Mouse (Mus musculus): ENCODE results near the gene Tcf7l2.

Gene Tcf7l2

DNA sequence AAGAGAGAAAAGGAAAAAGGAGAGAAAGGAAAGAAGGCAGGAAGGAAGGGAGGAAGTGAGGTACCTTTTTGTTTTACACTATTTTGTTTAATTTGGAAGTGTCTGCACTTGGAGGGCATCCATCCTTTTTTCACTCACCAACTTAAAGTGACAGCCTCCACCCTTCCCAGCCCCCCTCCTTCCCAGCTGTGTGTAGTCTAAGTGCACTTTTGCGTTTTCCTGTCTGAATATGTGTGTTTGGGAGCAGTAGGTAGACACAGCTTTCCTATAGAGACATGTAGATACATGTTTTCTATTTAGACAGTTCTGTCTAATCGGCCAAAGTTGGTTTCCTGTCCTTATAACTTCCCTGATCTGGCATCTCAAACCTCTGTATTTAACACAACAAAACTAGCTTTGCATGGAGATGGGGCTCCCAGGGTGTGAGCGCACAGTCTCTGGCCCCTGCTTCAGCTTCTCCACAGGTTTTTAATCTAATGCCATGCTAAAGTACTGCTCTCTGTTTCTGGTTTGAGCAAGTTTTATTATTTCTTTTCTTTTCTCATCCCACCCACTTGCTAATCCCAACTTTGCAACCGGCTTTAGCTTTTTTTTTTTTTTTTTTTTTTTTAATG is 154.3 kb downstream of the Tcf7l2 start:
- no peak for DNase-seq (ENCODE audit: extremely low read depth, low read depth)

DNA sequence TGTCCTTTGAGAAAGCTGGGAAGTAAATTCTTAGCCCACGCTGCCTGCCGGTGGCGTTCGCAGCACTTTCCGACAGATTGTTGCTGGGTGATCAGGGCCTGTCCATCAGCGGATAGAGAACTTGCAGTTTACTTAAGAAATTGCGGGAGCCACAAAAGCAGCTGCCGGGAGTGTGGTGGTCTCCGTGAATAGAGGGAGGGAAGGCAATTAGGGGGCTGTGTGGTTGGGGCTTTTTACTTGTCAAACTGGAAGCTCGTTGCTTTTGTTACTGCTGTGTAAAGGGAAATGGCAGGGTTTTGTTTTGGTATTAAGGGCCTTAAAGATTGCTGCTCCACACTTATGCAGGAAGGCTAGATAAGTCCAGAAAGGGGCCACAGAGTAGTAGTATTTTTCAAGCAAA is 155.0 kb downstream of the Tcf7l2 start:
- no peak for DNase-seq (ENCODE audit: extremely low read depth, low read depth)

DNA sequence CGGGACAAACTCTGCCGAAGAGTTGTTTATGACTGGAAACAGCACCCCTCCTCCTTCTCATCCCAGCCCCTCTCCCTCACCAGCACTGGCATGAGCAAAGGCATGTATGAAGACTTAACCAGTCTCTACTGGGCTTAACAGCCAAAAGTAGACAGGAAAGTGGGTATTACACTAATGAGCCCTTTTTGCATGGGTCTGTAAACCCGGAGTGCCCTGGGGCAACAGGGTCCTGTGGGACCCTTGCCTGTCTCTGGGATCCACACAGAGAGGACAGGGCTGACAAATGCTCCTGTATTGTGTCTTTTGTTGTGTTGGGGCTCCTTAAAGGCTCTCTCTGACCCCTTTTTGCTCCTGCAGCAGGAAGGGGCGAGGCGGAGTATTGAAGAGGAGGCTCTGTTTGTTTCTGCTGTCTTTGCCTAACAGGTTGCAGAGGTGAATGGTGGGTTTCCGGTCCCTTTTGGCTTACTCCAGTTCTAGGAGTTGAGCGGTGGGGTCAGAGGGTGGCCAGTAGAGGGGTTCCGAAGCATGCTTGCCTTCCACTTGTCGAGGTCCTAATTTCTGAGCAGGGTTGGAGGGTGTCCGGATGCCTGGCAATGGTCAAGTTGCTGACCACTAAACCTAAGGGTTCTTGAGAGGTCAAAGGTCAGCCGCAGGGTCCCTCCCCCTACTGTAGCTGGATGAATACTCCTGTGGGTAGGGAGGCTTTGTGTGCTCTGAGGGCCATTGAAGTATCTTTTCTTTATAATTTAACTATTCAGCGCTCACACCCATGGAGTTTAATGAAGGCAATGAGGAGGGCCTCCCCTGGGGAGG is 161.2 kb downstream of the Tcf7l2 start:
- no peak for DNase-seq (ENCODE audit: extremely low read depth, low read depth)

DNA sequence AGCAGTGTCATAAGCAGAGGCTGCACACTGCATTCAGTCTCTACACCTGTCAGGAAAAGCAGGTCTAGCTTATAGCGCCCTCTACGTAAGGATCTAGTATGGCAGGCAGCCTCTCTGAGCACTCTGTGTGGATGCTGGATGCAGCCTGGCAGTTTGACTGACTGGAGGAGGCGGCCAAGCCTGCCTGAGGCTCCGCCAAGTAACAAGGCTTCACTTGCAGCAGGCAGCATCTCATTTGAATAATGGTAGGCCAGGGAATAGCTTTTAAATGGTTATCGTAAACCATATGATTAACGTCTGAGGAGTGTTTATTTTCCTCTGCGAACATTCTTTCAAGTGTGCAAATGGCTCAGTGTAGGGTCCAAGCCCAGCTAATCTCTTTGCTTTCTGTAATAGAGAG is 167.4 kb downstream of the Tcf7l2 start:
- DNase-seq (ENCODE audit: extremely low read depth, low read depth), result no peak

DNA sequence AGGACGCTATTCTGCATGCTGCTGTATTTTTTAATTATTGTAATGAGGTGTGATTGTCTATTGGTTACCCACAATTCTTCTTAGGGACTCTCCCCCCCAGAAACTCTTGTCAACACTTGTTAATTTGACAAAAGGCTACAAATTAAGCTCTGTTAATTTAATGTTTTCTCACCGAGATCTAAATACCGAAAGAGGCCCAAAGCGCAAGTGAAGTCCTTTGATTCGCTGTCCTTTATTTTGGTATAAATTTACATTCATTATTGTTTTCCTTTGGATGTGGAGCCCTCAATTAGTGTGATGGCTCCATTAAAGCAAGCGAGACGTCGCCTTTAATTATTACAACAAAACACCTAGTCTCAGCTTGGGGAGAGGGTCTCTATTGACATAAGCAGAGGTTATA is 170.3 kb downstream of the Tcf7l2 start:
- DNase-seq (ENCODE audit: extremely low read depth, low read depth), result no peak

DNA sequence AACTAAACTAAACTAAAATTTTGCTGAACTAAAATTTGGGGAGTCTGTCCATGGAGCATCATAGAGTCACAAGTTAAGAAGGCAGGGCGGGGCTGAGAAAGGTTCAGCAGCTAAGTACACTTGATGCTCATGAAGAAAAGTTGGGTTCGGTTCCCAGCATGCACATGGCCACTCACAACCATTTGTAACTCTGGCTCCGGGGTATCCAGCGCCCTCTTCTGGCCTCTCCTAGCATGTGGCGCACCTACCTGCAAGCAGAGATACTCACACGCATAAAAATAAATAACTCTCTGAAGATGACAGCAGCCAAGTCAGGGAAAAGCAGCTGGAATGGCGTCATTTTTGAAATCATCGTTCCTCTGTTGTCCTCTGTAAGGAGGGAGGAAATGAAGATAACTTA is 171.2 kb downstream of the Tcf7l2 start:
- DNase-seq (ENCODE audit: extremely low read depth, low read depth), result no peak

DNA sequence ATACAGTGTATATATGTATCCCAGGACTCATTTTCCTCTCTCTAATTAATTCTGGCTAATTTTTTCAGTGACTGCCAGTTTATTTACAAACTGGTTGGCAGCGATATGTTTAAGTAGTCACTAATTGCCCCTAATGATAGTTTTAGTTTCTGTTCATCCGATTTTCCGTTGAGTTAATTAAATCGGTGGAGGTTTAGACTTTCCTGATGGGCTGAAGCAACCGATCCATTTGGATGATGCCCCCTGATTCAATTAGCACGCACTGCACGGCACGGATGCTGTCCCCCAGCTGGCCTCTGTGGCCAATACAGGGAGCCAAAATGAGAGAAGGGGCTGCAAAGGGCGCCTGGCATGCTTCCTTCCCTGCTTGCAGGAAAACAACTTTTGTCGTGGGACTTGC is 172.0 kb downstream of the Tcf7l2 start:
- DNase-seq (ENCODE audit: extremely low read depth, low read depth), result no peak

DNA sequence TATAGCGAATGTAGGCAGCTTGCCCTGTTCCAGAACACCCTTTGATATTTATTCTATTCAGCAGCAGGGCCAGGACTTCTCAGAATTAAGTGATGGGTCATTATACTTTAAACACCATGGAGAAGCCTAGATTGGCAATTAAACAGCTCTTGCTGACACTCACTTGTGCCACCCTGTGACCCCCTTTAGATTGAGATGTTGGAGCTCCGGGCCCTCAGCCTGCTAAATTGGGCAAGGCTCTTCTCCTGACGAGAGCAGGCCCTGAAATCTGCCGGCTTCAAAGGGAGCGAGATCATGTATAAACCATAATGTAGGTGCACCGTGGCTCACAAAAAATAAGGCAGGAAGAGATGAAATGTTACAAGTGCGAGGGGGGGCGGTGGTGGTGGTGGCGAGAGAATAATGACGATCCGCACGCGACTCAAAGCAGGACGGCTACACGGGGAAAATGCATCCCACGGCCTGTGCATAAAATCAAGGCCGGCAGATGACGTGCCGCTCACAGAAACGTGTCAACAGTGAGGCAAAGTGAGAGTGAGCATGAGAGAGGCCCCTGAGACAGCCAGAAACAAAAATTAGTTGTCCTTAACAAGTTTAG is 173.1 kb downstream of the Tcf7l2 start:
- no peak for DNase-seq (ENCODE audit: extremely low read depth, low read depth)

DNA sequence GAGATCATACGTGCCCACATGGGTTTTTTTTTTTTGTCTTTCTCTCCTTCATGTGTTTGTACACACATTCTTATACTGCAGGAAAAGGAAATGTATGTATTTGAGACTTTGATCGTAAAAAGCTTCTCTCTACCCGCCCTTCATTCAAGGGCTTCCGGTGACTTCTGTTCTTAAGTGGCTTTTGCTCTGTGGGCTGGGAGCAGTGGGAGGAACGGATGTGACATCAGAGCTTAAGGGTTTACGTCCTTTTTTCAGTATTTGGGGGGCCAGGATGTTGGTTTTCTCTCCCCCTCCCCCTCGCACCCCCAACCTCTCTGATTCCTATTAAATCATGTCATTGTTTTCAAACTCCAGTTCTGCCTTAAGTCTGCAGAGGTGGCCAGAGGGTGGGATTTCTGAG is 173.9 kb downstream of the Tcf7l2 start:
- DNase-seq (ENCODE audit: extremely low read depth, low read depth), result no peak

DNA sequence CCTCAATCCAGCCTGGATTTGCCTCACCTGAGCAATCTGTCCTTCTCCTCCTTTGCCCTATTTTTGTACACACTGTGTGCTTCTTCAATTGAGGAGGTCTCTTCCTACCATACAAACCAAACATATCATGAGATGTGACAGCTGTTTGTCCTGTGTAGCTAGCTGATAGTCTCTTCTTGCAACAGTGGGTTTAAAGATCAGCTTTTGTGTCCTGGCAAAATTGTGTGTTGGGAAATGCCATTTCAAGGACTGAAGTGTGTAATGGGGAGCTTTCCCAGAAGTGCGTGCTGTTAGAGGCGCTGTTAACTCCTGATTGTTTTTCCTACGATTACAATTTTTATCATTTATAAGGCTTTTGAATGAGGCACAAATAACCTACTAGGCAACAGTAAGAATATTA is 174.6 kb downstream of the Tcf7l2 start:
- no peak for DNase-seq (ENCODE audit: extremely low read depth, low read depth)

DNA sequence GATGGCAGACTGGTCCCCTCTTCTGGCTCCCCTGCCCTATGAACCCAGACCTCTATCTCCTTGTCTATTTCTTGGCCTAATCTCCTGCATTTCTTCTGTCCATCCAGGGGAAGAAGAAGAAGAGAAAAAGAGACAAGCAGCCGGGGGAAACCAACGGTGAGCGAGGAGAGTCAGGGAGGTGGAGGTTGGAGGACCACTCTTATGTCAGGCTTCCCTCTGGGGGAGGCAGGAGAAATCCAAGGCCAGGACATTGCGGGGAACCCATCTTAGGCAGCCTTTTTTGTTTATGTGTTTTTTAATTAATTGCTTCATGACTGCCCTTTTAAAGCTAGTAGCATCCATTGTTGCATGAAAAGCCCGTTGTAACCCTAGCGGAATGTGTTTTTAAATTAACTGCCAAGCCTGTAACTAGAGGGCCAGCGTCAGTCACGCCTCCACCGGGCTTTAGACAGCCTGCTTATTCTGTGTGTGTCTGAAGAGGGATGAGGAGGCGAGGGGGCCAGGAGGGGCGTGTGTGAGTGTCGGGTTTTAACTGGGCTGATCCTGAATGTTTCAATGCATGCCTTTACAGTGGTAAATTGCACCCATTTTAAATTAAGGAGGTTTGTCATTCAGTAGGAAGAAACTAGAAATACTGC is 182.3 kb downstream of the Tcf7l2 start:
- DNase-seq (ENCODE audit: extremely low read depth, low read depth), result no peak

DNA sequence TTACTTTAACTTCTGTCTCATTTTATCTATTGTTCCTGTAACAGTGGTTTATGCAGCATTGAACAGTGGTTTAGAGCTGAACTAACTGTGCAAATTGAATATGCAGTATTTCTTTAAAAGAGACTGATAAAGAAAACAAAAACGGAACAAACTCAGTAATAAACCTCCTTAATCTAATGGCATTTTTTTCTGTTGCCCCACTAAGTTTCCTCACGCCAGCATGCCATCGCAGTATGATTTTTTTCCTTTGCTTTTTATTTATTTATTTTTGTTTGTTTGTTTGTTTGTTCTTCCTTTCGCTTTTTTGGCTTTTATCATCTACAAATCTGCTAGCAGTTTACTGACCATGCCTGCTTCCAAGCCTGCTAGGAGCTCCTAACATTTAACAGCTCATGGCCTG is 183.2 kb downstream of the Tcf7l2 start:
- DNase-seq (ENCODE audit: extremely low read depth, low read depth), result peak; percentile 55

DNA sequence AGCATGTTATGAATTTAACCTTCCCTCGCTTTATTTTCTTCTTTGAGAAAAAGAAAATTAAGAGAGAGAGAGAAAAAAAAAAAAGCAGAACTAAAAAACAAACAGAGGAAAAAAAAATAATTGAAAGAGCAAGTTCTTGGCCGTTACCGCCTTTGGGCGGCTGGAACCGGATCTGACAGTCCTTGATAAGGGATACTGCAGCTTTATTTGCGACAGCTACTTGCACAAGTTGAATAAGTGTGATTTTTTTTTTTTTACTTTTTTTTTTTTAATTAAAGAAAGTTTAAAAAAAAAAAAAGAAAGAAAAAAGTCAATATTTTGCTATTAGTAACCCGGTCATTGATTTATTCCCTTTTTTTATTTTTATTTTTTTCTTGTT is 183.8 kb downstream of the Tcf7l2 start:
- peak; percentile 96 for DNase-seq (ENCODE audit: extremely low read depth, low read depth)

DNA sequence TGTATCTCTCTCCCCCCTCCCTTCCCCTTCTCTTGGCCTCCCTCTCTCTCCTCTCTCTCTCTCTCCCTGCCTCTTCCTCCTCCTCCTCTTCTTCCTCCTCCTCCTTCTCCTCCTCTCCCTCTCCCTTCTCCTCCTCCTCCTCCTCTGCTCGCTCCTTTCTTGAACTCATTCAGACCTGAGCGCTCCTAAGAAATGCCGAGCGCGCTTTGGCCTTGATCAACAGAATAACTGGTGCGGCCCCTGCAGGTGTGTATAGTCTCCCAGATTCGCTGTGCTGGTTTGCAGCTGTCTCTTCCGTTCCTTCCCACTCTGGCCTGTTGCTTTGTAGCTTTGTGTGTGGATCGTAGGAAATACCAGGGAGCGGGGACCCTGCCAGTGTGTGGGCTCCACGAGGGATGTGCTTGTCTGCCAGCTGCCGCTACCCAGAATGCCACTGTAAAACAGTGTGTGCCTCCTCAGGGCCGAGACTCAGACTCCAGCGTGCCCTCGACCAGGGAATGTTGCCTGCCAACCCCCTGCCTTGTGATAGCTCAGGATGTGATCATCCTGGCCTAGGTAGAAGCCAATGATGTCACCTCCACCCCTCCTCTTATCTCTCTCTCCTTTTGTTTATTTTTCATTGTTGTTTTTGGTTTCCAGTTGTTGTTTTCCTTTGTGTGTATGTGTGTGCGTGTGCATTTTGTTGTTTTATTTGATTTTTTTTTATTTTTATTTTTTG is 184.3 kb downstream of the Tcf7l2 start:
- DNase-seq (ENCODE audit: extremely low read depth, low read depth), result peak; percentile 64

DNA sequence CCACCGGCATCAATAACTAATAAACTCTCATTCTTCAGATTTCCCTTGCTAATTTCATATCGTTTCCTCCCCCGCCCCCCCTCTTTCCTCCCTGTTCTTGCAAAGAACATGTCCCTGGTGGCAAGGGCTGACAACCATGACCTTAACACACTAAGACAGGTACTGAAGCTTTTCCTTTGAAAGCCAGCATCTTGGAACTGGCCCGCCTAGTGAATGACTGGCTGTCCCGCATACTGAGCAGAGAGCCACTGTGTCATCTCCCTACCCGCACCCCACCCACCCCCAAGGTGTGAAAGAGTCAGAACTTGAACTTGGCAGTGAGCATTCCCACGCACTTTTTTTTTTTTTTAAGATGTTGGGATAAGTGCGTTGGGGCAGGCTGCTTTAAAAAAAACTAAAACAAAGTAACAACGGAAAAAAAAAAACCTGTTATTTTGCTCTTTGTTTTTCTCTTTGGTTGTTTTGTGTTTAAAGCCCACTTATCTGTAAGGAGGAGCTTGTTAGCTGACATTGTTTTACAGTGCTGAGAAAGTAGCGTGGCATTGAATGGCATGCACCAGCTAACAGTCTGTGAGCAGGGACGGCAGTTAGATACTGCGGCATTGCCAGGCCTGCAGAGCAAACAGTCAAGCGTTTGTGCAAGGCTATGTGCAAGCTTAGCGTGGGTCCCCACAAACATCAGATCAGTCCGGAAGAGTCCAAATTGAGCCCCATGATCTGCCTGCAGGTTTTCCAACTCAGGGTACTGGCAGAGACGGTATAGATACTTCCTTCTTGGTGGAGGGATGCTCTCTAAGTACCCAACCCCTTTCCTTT is 185.4 kb downstream of the Tcf7l2 start:
- DNase-seq (ENCODE audit: extremely low read depth, low read depth), result peak; percentile 34

DNA sequence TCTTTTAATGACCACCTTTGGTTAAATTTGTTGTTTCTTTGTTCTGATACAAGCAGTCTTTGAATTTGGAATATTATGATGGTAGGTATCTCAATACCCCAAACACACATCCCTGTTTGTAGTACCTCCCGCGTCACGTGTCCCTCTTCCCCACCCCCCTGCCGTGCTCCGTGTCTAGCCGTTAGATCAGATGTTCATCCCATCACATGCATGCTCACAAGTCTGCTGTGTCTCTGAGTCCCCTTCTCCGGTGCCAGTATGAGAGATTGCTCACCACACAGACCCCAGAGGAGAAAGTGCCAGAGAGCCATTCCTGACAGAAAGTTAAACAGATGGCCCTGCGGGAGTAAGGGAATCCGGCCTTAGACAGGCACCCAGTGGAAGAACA is 186.0 kb downstream of the Tcf7l2 start:
- DNase-seq (ENCODE audit: extremely low read depth, low read depth), result peak; percentile 45

DNA sequence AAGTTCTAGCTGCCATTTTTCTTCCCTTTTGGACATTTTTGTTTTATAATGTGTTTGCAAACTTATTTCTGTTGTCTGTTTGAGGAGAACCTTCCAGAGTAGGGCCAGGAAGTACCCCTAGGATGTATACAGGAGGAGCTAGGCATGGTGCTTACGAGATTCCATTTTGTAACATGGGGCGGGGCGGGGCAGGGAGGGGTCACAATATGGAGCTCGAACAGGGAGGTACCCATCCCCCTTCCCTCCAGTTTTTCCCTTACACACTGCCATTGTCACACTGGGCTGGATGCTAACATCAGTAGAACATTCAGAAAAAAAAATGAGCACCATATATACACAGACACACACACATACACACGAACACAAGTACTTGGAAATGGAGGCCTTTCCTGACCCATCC is 187.1 kb downstream of the Tcf7l2 start:
- no peak for DNase-seq (ENCODE audit: extremely low read depth, low read depth)

DNA sequence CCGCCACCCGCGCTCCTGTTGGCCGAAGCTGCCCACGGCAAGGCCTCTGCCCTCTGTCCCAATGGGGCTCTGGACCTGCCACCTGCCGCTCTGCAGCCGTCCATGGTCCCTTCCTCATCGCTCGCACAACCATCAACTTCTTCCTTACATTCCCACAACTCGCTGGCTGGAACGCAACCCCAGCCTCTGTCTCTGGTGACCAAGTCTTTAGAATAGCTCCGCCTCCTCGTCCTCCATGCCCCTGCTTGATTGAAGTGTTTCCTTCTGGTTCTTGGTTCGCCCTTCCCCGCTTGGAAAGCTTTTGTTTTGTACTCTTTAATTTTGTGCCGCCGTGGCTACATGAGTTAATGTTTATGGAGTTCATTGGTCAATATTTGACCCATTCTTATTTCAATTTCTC is 190.0 kb downstream of the Tcf7l2 start:
- no peak for DNase-seq (ENCODE audit: extremely low read depth, low read depth)

DNA sequence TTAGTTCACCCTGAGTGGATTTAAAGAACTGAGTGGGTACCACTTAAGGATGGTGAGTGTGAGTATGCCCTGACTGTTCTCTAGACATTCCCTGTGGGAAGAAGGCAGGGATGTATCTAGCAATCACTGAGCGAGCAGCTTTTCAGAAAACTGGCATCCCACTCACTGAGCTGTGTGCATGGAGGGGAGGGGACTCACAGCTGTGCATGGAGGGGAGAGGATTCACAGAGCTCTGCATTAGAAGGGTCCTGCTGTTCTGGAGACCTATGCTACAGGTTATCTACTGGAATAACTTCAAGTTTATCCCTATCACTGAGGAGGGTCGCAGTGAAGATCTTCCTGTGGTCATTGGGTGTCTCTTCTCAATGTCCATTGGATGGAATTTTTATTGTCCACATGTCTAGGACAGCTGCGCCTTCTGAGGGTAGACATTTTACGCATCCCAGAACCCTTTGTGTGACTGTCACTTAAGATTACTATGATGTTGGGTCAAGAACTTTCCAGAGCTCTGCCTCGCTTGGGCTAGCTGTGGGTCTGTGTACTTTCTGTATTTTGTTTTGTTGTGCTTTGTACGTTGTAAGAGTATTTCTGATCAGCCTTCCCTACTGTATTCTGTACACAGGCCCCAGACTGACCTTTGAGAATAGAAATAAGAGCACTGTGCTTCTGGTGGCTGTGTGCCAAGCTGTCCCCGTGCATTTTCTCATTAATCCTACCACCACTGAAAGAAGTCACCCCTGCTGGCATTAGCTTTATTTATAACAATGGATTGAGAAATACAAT is 192.5 kb downstream of the Tcf7l2 start:
- DNase-seq (ENCODE audit: extremely low read depth, low read depth), result no peak

DNA sequence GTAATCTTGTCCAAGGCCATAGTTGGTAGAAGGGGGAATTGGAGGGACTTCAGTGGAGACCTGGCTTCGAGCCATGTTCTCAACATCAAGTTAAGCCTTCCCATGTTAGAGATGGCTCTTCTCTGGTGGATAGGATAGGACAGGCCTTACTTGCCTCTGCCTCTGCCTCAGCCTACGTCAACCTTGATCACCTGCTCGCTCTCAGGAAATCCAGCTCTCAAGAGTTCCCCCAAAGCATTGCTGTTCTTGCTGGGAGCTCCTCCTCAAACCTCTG is 193.0 kb downstream of the Tcf7l2 start:
- DNase-seq (ENCODE audit: extremely low read depth, low read depth), result no peak
